Mouse (Mus musculus): ENCODE measurements around the gene Gfral.
A peak's percentile ranks its signal among the peaks of the same experiment; 100 is the strongest.

The Gfral gene

GRCm38 (mm10) chr9:76213557-76213956 lies at the start of gene Gfral:
Gene Gfral, minus strand, starts transcription at chr9:76213657.
- DNase-seq (ENCODE audit: low spot score in 2 of 2) = no peak

GRCm38 (mm10) chr9:76257731-76258130 lies 44.3 kb upstream of the Gfral start:
- DNase-seq (ENCODE audit: low spot score in 2 of 2) = no peak

DNA sequence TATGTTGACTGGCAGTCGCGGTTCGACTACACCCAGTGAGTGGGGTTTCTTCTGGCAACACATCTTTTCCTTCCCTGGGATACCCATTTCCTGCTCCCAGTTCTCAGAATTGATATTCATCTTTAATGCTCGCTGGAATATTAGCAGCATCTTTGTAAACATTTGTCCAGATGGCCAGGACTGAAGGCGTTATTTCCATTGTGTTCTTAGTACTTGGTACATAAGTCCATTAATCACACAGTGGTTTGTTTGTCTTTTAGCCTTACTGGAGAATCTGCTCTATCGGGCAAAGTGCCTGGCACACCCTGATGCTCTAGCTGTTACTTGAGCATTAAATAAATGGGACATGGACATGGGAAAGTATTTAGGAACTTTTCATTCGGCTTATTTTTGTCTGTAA lies 39.1 kb upstream of the Gfral start:
- no peak for DNase-seq (ENCODE audit: low spot score in 2 of 2)

GRCm38 (mm10) chr9:76252109-76252508 lies 38.7 kb upstream of the Gfral start:
- DNase-seq (ENCODE audit: low spot score in 2 of 2) = no peak

GRCm38 (mm10) chr9:76242322-76242721 lies 28.9 kb upstream of the Gfral start:
- DNase-seq (ENCODE audit: low spot score in 2 of 2) = no peak

DNA sequence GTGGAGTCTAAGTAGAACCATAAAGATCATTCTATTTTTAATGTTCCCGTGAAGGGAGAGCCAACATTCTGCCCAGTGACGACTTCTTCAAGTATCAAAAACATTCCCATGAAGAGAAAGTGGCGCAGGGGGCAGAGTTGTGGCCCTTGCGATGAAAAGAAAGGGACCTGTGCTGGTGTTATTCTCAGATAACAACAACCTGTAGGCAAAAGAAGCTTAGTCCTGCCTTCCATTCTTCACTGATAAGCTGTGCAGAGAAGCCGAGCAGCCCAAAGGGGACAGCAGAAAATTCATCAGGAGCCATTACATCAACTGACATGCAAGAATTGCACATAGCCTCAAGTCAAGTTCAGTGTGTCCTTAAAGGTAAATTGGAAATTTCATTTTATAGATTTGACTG lies 24.5 kb upstream of the Gfral start:
- no peak for DNase-seq (ENCODE audit: low spot score in 2 of 2)

GRCm38 (mm10) chr9:76237243-76237642 lies 23.8 kb upstream of the Gfral start:
- no peak for DNase-seq (ENCODE audit: low spot score in 2 of 2)

DNA sequence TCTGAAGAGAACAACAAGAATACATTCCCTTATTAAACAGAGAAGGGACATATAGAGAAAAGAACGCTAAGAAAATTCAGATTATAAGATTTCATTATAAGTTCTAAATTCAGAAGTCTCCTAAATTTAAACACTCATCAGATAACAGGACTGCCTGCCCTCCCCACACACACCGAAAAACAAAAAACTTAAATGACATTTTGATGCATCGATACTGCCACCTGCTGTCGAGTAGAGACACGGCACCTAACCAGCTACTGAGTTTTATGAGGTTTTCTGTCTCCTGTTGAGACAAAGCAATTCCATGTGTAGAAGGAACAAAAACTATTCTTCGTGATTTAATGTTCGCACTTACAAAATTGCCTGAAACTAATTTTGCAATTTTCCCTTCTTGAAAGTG lies 23.2 kb upstream of the Gfral start:
- peak; percentile 13 to 48 for DNase-seq (ENCODE audit: low spot score in 2 of 2)

GRCm38 (mm10) chr9:76235945-76236503 lies 22.6 kb upstream of the Gfral start:
- DNase-seq (ENCODE audit: low spot score in 2 of 2) = no peak

DNA sequence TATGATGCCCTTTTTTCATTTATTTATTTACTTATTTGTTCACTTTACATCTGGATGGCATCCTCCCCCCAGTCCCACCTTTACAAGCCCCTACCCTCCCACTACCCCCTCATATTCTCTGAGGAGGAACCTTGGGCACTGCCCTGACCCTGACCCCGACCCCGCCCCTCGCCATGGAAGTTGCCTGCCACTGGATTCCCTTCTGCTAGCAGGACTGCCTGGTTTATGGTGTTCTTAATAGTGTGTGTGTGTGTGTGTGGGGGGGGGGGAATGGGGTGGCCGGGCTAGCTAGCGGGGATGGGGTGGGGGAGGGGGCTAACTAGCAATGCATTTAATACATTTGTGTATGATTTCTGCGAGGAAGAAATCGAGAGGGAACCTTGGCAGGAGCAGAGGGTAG lies 21.4 kb upstream of the Gfral start:
- DNase-seq (ENCODE audit: low spot score in 2 of 2) = no peak

- DNase-seq (ENCODE audit: low spot score in 2 of 2) = no peak
These were observed 16.9 kb upstream of the Gfral start for GRCm38 (mm10) chr9:76230400-76230799.

GRCm38 (mm10) chr9:76217178-76217975 lies 3.9 kb upstream of the Gfral start:
- no peak for DNase-seq (ENCODE audit: low spot score in 2 of 2)

- DNase-seq (ENCODE audit: low spot score in 2 of 2) = no peak
These were observed 1.2 kb upstream of the Gfral start for GRCm38 (mm10) chr9:76214678-76215077.

DNA sequence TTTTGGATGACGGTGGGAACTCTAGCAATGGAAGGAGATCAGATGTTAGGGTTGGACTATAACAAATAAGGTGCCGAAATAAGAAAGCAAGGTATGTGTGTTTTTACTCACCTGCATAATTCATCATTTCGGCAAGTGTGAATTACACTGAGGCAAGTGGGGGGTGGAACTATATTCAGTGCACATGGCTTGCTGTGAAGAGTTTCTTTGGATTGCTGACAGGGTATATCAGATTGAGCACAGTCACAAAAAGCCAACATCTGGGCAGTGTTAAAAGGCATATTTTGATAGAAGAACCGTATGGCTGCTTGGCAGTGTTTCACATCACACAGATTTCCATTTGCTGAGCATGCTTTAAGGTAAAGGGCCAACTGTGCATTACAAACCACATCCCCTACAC lies 16.5 kb downstream of the Gfral start:
- DNase-seq (ENCODE audit: low spot score in 2 of 2) = peak in 1 of 2 experiments; percentile 4

DNA sequence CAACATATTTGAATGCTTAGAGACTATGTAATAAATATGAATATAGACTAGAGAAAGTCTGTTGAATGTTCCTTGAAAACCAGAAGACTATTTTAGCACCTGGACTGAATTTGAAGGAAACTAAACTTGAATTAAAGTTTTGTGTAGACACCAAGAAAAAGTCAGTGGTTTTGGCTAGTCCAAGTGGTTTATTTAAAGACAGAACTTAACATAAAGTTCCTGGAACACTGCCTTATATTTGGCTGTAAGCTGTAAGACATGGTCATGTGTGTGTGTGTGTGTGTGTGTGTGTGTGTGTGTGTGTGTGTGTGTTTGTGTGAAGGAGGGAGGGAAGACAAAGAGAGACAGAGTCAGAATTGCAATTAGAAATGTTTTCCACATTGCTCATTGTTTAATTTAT lies 34.2 kb downstream of the Gfral start:
- DNase-seq (ENCODE audit: low spot score in 2 of 2) = no peak

- DNase-seq (ENCODE audit: low spot score in 2 of 2) = no peak
These were observed 40.7 kb downstream of the Gfral start for GRCm38 (mm10) chr9:76172686-76173295.

DNA sequence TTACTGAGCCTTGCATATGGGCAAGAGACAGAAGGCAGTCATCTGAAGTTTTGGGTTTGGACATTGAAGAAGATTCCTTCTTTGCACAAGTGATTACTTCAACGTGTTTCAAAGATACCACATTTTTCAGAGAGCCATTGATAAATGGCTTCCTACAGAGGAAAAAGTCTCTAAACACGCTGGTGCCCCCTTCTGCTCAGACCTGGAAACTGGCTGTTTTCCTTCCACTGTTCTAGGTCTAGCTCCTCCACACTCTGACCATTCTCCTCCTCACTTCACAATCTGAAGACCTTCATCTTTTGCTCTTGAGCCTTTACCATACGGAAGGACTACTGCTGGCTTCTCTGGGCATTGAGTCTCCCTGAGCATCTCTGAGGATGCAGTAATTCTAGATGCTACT lies 45.1 kb downstream of the Gfral start:
- DNase-seq (ENCODE audit: low spot score in 2 of 2) = no peak

- DNase-seq (ENCODE audit: low spot score in 2 of 2) = no peak
These were observed 51.0 kb downstream of the Gfral start for GRCm38 (mm10) chr9:76162446-76162845.

DNA sequence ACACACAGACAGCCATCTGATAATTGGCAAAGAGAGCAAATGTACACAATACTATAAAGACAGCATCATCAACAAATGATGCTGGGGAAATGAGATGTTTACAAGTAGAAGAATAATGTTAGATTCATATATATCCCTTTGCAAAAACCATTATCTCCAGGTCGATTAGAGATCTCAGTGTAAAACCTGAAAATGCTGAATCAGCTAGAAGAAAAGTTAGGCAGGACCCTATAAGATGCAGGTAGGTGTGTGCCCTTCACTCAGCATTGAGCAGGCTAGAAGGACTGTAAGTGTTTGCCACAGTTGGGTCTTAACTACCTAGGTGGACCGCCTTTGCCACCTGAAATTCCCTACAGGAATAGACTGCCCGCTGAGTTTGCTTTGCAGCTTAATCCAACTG lies 67.9 kb downstream of the Gfral start:
- no peak for DNase-seq (ENCODE audit: low spot score in 2 of 2)

GRCm38 (mm10) chr9:76138378-76139109 lies 74.9 kb downstream of the Gfral start:
- DNase-seq (ENCODE audit: low spot score in 2 of 2) = no peak

- DNase-seq (ENCODE audit: low spot score in 2 of 2) = no peak
These were observed 79.4 kb downstream of the Gfral start for GRCm38 (mm10) chr9:76134042-76134441.

DNA sequence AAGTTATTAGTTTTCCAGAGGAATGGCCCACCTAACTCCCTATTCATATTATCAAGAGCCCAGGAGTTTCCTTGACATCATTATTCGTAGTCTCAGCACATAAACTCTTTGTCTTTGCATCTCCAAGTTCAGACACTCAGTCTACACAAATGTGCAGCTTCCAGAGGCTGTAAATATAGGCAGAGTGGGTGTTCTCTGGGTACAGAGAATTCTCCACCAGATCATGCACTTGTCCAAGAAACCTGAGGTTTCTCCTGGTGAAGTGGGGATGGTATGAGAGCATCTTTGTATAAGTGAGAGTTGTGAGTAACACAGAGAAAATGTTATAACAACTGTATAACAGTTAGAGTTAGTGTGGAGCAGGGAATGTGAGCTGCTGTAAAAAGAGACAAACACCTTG lies 84.1 kb downstream of the Gfral start:
- no peak for DNase-seq (ENCODE audit: low spot score in 2 of 2)

Data from frontal cortex, postnatal 10 days (tissue).